Mouse (Mus musculus) kidney, adult 2 months (tissue): ENCODE measurements at regions not wholly inside any gene's neighbourhood (a gene's known extent, or its start where the extent isn't known, plus 50 kb on each side); places are given as distances from the start of the nearest gene placed in this dataset.

Source experiments
- CTCF ChIP-seq: fragments of 200-500 bp; conservative IDR thresholded peaks from 2 replicates; pipeline ENCODE4 v1.5.1; 2011; ENCODE audit warnings: low read depth, mild to moderate bottlenecking, control low read depth, low read length, moderate library complexity, mixed read lengths; ENCODE audit not compliant: insufficient read depth, insufficient read length
- POLR2A ChIP-seq: fragments of 200-500 bp; IDR thresholded peaks from one replicate; pipeline ENCODE4 v1.6.1; 2011; ENCODE audit warnings: low read depth, low read length, control low read depth

GRCm38 (mm10) chr12:80039150-80039549, 73.7 kb downstream of the Zfp36l1 start:
- TF ChIP-seq POLR2A (no peak), CTCF (no peak)
